Mouse (Mus musculus) midbrain, embryonic 16.5 days (tissue): ENCODE measurements around the gene Psmb5. TPM values are rescaled to one million over a fixed set of nuclear protein-coding genes. Genes with fewer than 3 reads are reported as not detected.
A peak's percentile ranks its signal among the peaks of the same experiment; 100 is the strongest.

ENCODE experiments used
- ATAC-seq: fragments of 200-750 bp; cut with Nextera tagmentation; 2 replicates; pipeline ENCODE4 v1.8.0; 2017; ENCODE audit warnings: moderate TSS enrichment
- H3K27ac ChIP-seq: fragments of 300-500 bp; sonication (generic); 2 replicates; pipeline ENCODE4 v1.5.1; 2014; ENCODE audit warnings: mild to moderate bottlenecking, low read length, mixed read lengths
- H3K27me3 ChIP-seq: fragments of 300-500 bp; sonication (generic); 2 replicates; pipeline ENCODE4 v1.6.1; 2014; ENCODE audit warnings: low read depth, low read length, mixed read lengths; ENCODE audit not compliant: control insufficient read depth, insufficient read depth
- H3K36me3 ChIP-seq: fragments of 300-500 bp; sonication (generic); 2 replicates; pipeline ENCODE4 v1.6.1; 2014; ENCODE audit warnings: mild to moderate bottlenecking, low read length, moderate library complexity, mixed read lengths; ENCODE audit not compliant: control insufficient read depth, insufficient read depth
- H3K4me1 ChIP-seq: fragments of 300-500 bp; sonication (generic); 2 replicates; pipeline ENCODE4 v1.6.1; 2014; ENCODE audit warnings: mild to moderate bottlenecking, low read length, mixed read lengths; ENCODE audit not compliant: control insufficient read depth, insufficient read depth
- H3K4me2 ChIP-seq: fragments of 300-500 bp; sonication (generic); 2 replicates; pipeline ENCODE4 v1.6.1; 2014; ENCODE audit warnings: mild to moderate bottlenecking, low read length, mixed read lengths
- H3K4me3 ChIP-seq: fragments of 300-500 bp; sonication (generic); 2 replicates; pipeline ENCODE4 v1.5.1; 2014; ENCODE audit warnings: low read depth, mild to moderate bottlenecking, low read length, moderate library complexity, mixed read lengths
- H3K9ac ChIP-seq: fragments of 300-500 bp; sonication (generic); 2 replicates; pipeline ENCODE4 v1.6.1; 2014; ENCODE audit warnings: low read depth, low read length, mixed read lengths
- H3K9me3 ChIP-seq: fragments of 300-500 bp; sonication (generic); replicated peaks from 2 replicates; pipeline ENCODE4 v1.6.1; 2014; ENCODE audit warnings: mild to moderate bottlenecking, low read length, mixed read lengths; ENCODE audit not compliant: control insufficient read depth, poor library complexity, severe bottlenecking
- WGBS: fragments of 180-500 bp; shearing (Covaris S2); extraction: QIAGEN DNeasy Blood & Tissue Kit; methylation state at CpG from one replicate; pipeline ENCODE4 v1.1.7; 2014; 5-methylcytosine and 5-hydroxymethylcytosine counted together
- polyA plus RNA-seq: library from polyadenylated mRNA; unstranded; fragments of >200 nt; fragmentation: Nextera tagmentation; extraction: Ambion mirVana; gene quantifications from 2 replicates; pipeline ENCODE4 v1.2.1, GENCODE M21; 2015

The Psmb5 gene
- polyA plus RNA-seq, 1 experiment from 2014 or later: 432 TPM

DNA sequence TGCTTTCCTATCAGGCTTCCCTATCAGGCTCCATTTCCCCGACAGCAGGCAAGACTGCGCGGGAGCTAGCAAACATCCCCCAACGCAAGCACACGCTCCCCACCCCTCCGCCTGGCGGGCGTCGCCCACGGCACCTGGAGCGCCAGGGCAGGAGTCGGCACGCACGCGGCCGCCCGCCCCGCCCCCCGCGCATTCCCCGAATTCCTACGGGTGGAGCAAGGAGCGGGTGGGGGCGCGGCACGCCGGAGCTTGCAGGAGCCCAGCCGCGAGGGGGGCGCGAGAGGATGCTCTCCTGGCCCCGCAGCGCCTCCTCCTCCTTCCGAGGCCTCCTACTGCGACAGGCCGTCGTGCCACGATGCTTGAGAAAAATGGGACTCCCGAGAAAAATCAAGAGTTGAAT is 42.2 kb downstream of the Psmb5 start:
- ATAC-seq: no peak
- H3K4me1 ChIP-seq: peaks cover 22% of the 10 kb centered on the region
- H3K36me3 ChIP-seq: no peaks in the 10 kb centered on the region
- peak overlapping the region; percentile 7; the same call in 1 of the 2 replicates for H3K9ac ChIP-seq
- no peak overlapping the region for H3K27ac ChIP-seq
- no peaks in the 10 kb centered on the region for H3K9me3 ChIP-seq
- under 1% methylated on average over 35 of the region's 39 CpGs for WGBS
- peak overlapping the region; percentile 74 for H3K4me2 ChIP-seq
- peaks cover 15% of the 10 kb centered on the region for H3K27me3 ChIP-seq
- H3K4me3 ChIP-seq: peak overlapping the region; percentile 49

DNA sequence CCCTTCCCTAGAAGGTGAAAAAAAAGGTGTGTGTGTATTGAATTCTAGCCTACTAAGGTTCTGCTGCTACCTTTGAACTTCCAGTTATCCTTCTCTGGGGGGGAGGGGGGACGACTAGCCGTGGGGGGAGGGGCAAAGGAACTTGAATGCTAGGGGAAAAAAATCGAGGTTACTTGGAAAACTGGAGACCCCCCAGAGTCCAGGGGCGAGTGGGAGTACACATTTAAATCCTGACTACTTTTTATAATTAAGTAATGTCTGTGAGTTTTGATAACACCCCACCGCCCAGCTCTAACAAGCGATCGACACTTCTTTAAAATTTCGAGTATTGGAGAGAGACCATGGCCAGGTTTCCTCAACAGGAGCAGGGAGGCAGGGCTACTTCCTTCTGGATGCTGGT is 42.8 kb downstream of the Psmb5 start:
- peak overlapping the region; percentile 74 for H3K4me2 ChIP-seq
- peaks cover 22% of the 10 kb centered on the region for H3K4me1 ChIP-seq
- no peak overlapping the region for H3K27ac ChIP-seq
- no peak overlapping the region for H3K9ac ChIP-seq
- ATAC-seq: no peak
- no peaks in the 10 kb centered on the region for H3K9me3 ChIP-seq
- peaks cover 15% of the 10 kb centered on the region for H3K27me3 ChIP-seq
- peak overlapping the region; percentile 49 for H3K4me3 ChIP-seq
- no peaks in the 10 kb centered on the region for H3K36me3 ChIP-seq
- 3% methylated on average over 8 of the region's 8 CpGs for WGBS

DNA sequence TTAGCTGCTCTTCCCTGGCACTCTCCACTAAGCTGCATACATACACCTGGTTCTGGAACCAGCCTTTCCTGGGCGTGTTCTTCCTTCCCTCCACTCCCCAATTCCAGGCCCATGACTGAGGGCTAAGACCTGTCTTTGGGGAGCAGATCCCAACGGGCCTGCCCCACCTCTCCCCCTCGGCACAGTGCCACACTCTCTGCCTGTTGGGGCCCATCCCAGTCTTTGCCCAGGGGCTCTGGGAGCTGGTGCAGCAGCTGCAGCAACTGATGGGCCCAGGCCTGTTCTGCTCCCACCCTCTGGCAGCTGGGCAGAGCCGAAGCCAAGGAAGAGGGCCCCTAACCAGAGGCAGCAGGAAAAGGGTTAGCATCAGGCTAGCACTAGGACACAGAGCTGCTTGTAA is 43.6 kb downstream of the Psmb5 start:
- 6% methylated on average over 4 of the region's 4 CpGs for WGBS
- Histone ChIP-seq H3K9me3 (no peaks in the 10 kb centered on the region), H3K36me3 (no peaks in the 10 kb centered on the region), H3K27ac (no peak overlapping the region), H3K4me3 (peak overlapping the region; percentile 12; the same call in 1 of the 2 replicates), H3K9ac (peak overlapping the region; percentile 38; the same call in 1 of the 2 replicates), H3K4me2 (peak overlapping the region; percentile 74; the same call in 1 of the 2 replicates), H3K4me1 (peaks cover 22% of the 10 kb centered on the region), H3K27me3 (peaks cover 15% of the 10 kb centered on the region)
- ATAC-seq: no peak

DNA sequence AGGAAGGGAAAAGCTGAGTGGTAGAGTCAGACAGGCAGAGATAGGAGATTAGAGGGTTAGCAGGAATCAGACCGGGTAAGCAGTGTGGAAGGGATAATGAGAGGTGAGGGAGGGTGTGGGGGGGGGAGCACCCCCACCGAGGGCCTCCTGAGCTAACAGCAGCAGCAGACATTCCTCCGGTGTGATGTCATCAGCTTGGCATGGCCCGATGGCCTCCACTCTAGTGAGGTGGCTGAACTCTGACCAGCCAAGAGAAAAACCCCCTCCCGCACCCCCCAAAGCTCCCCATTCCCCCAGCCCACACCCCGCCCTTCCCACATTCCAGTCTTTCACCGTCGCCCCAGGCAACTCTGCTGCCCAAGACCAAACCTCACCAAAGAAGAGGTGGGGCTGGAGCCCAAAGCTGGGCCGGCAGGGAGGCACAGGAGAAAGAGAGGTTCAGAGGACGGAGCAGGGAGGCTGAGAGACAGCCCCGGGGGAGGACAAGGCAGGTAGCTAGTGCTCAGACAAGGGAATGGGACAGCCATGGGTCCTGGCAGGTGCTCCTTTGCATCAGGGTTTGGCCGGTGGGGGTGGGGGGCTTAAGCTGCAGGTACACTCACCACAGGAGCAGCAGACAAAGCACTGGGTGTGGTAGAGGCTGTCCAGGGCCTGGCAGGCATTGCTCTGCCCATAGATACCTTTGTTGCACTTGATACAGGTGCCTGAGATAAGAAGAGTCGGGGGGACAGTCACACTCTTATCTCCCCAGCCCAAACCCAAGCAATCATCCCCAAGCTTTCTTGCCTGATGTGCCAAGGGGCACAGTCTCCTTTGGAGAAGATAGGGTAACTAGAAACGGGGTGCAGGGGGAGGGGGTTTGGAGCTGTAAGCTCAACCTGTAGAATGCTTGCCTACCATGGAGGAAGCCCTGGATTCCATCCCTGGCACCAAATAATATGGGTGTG is 44.8 kb downstream of the Psmb5 start:
- Histone ChIP-seq H3K9ac (peak overlapping the region; percentile 27; the same call in 1 of the 2 replicates), H3K4me2 (peak overlapping the region; percentile 24), H3K27ac (no peak overlapping the region), H3K27me3 (peaks cover 15% of the 10 kb centered on the region), H3K4me1 (peaks cover 20% of the 10 kb centered on the region), H3K9me3 (no peaks in the 10 kb centered on the region), H3K36me3 (no peaks in the 10 kb centered on the region), H3K4me3 (no peak overlapping the region)
- ATAC-seq: no peak; the same call in 1 of the 2 replicates
- 8% methylated on average over 10 of the region's 14 CpGs for WGBS

DNA sequence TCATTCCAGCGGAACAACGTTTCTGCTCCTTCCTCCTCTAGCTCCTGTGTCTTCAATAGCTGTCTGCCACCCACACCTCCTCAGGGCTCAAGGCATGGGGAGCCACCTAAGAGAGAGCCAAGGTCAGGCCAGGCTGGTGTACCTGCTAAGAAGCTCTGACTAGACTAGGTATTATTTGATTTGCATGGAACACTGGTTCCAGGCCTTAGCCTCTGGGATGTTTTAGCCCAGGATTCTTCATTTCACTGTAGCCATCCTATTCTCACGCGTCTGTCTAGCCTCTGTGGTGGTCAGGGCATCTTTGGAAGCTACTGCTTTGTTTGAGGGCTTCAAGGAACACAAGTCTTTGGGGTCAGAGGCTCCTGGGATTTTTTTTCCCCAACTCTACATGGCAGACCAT is 45.7 kb downstream of the Psmb5 start:
- no peak overlapping the region for H3K4me2 ChIP-seq

DNA sequence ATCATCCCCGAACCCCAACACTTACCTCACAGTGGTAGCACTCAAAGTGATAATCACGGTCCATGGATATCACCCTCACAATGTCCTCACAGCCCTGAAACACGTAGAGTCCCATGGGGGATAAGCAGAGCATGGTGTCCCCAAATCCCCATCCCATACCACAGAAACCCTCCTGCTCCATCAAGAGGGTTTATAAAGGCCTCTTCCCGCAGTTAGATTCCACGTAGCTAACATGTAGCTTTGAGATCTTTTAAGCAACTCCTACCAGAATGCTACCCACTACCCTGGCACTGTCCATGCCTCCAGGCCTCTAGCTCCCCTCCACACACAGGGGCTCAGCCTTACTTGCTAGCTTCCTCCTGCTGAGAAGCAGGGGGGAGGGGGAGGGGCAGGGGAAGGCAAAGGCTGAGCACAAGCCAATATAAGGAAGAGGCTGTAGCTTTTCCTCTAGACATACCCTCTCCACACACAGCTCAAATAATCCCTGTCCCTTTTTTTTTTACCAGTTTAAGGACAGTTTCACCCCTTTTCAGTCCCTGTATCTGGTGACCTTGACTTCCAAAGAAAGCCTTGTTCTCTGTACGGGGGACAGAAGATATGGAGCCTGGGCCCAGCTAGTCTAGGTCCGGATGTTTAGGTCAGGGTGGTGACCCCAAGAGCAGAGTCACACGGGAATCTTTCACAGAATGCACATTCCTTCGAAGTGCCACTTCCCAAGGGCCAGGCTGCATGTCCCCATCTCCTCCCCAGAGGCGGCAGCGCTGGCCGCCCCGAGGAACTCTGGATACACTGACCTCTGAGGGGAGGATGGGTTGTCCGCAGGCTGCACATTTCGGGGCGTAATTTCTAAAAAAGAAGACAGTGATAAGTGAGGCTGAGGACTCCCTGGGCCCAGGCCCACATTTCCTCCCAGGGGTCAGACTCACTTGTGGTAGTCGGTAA is 48.1 kb downstream of the Psmb5 start:
- 57% methylated on average over 17 of the region's 17 CpGs for WGBS
- ATAC-seq: no peak
- peaks cover 7% of the 10 kb centered on the region; the same call in 1 of the 2 replicates for H3K27me3 ChIP-seq
- H3K4me2 ChIP-seq: no peak overlapping the region
- peaks cover 8% of the 10 kb centered on the region for H3K4me1 ChIP-seq
- no peak overlapping the region for H3K27ac ChIP-seq
- H3K36me3 ChIP-seq: no peaks in the 10 kb centered on the region
- no peak overlapping the region for H3K4me3 ChIP-seq
- H3K9ac ChIP-seq: no peak overlapping the region
- no peaks in the 10 kb centered on the region for H3K9me3 ChIP-seq

More for the DNA sequence above, 45.7 kb downstream of the Psmb5 start:
- H3K9me3 ChIP-seq: no peaks in the 10 kb centered on the region
- 28% methylated on average over 4 of the region's 4 CpGs for WGBS
- H3K4me1 ChIP-seq: peaks cover 18% of the 10 kb centered on the region
- H3K27me3 ChIP-seq: peaks cover 12% of the 10 kb centered on the region
- H3K9ac ChIP-seq: no peak overlapping the region
- no peak overlapping the region for H3K4me3 ChIP-seq
- ATAC-seq: no peak
- no peaks in the 10 kb centered on the region for H3K36me3 ChIP-seq
- no peak overlapping the region for H3K27ac ChIP-seq

DNA sequence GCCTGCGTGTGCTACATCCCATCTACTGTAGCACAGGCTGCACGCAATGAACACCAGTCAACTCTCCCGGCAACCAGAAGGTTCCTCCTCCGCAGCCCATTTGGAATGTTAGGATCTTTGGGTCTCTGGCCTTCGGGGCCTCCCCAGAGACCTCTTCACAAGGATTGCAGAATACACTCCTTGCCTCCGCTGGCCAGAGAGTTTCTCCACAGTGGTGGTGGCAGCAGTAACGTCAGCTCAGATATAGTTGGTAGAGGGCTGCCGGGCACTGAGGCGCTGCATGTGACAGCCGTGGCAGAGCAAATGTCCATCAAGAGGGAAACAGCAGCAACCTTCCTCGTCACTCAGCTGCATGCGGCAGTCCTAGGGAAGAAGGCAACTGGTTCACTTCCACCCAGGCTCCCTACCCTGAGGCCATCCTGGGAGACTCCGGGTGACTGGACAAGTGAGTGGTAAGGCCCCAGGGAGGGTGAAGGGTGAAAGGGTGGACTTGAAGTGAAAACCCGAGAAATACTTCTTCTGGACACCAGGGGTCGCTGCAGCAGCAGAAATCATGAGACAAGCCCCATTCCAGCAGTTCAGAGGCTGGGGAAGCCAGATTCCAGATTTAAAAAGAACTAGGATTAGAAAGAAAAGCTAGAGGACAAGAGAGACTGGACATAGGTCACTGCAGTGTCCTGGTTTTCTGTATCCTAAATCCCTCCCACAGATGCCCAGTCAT is 49.0 kb downstream of the Psmb5 start:
- H3K27ac ChIP-seq: no peak overlapping the region
- no peaks in the 10 kb centered on the region for H3K9me3 ChIP-seq
- H3K36me3 ChIP-seq: no peaks in the 10 kb centered on the region
- H3K4me2 ChIP-seq: no peak overlapping the region
- H3K4me1 ChIP-seq: peaks cover 8% of the 10 kb centered on the region
- H3K4me3 ChIP-seq: no peak overlapping the region
- no peak for ATAC-seq
- WGBS: 76% methylated on average over 15 of the region's 15 CpGs
- H3K27me3 ChIP-seq: no peaks in the 10 kb centered on the region
- H3K9ac ChIP-seq: no peak overlapping the region
